Mouse (Mus musculus) retina, adult 2 months (tissue): ENCODE data around the gene P2ry10.
"Not testable (repeated sequence)": the region's sequence is repeated elsewhere in the genome, so short reads cannot be mapped to it uniquely, and the experiment has no call there.

ENCODE experiments used
- DNase-seq: peaks from one replicate; pipeline ENCODE4 v3.0.0-alpha.2; 2012; ENCODE audit warnings: low read depth, low spot score

Gene P2ry10

DNA sequence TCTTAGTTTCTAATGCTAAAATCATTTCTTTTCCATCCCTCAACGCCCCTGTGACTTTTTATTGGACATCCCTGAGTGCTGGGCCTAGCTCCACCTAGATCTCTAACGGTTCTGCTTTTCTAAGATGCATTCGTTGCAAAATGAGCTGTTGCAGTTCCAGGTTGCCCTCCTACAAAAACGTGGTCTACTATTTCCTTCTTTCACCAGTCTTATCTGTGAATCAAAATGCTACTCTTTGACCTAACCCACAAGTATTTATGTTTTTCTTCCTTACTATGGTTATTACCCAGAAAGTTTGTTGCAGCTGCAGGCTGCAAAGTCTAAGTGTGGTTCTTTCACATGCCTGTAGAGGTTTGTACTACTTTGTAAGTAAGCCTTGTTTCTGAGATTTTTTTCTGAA lies at the start of gene P2ry10:
TSS of gene P2ry10 (plus strand) at position 316 of the 400 bp plus-strand sequence.
- no peak for DNase-seq

DNA sequence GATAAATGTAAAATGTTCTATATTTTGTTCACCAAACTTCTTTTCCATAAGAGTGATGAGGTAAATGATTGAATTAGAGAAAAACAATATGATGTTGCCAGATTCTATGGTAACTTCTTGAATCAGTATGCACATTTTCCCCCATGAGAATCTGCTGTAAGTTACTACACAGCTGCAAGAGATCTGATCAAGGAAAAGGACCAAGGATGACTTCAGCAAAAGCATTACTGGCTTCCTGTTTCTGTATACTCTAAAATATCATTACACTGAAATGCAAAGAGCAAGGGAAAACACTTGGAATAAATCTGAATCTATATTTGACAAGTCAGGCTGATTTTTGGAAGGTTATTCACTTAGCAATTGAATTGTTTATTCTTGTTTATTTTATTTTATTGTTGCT lies 49.1 kb upstream of the P2ry10 start:
- DNase-seq: no peak

DNA sequence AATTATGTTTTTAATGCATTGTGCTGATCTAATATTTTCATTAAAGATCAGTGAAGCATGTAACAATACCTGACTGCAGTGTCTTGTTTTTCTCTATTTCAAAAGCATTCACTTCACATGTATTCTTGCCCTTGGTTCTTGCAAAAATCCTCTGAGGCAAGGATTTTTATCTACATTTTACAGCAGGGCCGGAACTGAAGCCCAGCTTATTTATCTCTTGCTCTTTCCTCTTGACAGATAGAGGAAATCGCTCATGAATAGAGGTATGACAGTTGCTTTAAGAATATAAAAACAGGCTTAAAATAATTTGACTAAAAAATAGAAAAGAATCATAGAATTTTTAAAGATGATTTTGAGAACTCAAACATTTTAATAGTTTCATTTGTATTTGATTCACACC lies 48.7 kb upstream of the P2ry10 start:
- DNase-seq: no peak

DNA sequence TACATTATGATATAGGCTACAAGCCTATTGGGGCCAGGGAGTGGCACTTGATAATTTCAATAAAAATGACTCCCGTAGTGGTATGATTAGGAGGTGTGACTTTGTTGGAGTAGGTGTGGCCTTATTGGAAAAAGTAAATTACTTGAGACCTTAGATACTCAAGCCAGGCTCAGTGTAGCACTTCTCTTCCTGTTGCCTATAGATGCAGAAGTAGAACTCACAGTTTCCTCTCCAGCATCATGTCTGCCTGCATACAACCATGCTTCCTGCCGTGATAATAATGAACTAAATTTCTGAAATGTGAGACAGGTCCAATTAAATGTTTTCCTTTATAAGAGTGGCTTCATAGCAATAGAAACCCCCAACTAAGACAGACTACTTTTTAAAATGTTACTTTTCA lies 45.9 kb upstream of the P2ry10 start:
- DNase-seq: no peak

DNA sequence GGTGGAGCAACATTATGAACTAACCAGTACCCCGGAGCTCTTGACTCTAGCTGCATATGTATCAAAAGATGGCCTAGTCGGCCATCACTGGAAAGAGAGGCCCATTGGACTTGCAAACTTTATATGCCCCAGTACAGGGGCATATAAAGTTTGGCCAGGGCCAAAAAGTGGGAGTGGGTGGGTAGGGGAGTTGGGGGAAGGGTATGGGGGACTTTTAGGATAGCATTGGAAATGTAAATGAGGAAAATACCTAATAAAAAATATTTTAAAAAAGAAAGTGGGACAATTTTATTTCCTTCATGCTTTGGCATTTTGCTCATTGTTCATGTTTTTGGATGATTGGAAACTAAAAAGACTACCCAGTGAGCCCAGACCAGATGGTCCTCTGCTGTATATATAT lies 4.9 kb upstream of the P2ry10 start:
- not testable (repeated sequence) for DNase-seq

DNA sequence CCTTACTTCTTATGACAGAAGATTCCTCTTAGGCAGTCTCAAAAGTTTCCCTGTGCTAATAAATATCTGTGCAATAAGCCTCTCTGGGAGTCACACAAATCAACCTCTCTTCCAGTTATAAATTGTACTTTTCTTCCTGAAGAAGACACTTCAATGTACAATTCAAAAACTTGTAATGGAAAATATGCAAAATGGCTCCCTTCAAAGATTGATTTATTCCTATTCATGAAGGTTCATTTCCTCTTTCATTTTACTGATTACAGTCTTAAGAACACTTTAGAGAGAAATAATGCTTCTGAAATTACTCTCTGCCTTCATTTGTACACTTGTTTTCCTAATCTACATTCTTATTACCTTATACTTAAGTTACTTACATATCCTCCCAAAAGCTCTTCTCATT lies 4.0 kb upstream of the P2ry10 start:
- DNase-seq: no peak

DNA sequence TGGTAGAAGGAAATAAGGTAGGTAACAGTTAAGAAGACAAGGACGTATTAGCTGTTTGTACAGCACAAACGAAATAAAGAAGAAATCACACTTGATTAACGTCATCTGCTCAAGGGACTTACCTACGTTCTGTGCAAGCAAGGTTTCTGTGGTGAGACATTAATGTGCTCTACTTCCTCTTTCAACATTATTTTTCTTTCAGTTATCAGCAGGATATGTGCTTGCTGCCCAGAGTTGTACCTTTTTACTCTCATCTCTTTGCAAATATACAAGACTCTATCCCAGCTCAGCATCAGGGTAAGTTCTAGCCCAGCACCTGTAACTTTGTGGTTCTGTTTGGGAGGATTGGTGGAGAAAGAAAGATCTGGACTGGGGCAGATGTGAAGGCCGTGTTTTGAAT lies 839 bp downstream of the P2ry10 start:
- no peak for DNase-seq

DNA sequence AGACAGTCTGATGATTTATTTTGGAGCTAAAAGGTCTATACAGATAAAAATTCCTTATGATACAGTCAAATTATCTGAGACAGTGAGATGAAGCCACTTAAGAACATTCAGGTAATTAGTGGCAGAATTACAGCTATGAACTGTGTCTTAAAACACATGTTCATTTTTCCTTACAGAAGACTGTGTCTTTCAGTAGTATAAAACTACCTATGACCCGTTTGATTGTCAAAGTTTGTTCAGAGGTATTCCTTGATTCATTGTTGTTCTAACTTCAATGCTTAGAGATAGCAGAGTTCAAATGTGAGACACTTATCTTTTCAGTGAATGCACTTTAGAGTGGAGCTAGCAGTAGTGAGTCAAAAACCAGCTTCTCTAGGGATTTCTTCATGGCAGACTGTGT lies 1.6 kb downstream of the P2ry10 start:
- no peak for DNase-seq

DNA sequence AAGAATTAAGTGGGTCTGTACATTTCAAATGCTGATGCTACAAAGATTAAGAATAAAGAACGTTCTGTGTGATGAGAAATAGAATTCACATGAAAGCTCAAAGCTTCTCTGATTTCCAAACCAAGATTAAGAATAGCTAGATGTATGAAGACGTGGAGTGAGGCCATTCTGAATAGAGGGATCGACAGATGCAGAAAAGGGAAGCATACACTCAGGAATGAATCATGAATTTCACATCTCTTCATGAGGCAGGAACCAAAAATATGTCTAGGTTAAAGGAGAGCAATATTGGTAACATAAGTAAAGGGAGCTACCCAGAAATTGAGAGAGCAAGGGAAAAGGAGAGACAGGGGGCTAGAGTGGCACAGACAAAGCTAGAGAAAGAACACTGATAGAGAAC lies 7.3 kb downstream of the P2ry10 start:
- DNase-seq: no peak

DNA sequence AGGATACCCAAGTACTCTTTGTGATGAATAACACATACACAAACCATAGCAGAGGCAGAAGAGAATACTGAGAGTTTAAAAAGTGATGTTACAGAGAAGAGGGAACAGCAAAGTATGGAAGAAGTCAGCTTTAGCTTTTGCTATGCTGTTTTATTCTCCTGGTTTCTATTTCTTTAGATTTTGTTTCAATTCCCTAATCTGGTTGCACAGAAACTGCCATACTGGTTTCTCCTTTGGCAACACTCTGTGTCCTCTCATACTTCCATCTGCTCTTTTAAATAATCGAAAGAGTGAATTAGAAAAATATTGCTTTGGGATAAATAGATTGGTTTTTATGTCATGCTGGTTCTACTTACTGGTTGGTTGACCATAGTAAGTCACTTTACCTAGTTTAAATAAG lies 28.0 kb downstream of the P2ry10 start:
- no peak for DNase-seq

DNA sequence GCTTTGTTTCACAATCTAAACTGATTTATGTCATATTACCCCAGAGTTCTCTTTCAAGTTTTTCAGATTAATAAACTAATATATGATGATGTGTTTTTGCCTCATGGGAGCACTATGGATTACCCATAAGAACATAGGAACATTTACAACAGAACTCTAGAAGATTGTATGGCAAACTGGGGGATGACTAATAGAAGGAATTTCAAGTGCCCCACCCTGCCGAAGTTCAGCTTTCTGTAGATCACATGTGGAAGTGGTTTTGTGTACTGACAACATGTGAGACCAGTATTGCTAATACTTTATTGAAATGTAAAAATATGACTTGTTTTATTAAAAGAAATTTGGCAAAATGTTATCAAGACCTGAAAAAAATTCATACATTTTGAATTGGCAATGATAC lies 28.7 kb downstream of the P2ry10 start:
- DNase-seq: no peak

DNA sequence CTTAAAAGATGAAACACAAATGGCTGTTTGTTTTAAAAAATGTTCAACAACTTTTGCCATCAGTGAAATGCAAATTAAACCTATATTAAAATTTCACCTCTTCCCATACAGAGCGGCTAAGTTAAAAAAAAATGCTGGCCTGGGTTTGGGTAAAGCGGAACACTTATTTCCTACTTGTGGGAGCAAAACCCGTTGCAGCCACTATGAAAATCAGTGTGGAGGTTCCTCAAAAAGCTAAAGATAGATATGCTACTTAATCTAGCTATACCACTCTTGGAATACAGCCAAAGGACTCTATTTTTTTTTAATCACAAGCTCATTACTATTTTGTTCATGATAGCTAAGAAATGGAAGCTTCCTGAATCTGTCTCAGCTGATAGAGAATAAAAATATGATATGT lies 54.9 kb downstream of the P2ry10 start:
- DNase-seq: no peak

DNA sequence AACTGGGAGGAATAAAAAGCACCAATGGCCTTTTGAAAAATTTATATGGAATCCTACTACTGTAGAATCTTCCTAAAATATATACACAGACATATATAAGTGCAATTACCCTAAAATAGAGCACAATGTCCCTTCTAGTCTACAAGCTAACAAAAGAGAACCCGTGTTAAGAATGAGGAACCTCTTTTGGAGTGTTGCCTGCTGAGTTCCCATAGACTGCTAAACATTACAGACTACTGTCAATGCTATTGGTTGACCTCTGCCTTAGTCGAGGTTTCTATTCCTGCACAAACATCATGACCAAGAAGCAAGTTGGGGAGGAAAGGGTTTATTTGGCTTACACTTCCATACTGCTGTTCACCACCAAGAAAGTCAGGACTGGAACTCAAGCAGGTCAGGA lies 55.6 kb downstream of the P2ry10 start:
- no peak for DNase-seq

DNA sequence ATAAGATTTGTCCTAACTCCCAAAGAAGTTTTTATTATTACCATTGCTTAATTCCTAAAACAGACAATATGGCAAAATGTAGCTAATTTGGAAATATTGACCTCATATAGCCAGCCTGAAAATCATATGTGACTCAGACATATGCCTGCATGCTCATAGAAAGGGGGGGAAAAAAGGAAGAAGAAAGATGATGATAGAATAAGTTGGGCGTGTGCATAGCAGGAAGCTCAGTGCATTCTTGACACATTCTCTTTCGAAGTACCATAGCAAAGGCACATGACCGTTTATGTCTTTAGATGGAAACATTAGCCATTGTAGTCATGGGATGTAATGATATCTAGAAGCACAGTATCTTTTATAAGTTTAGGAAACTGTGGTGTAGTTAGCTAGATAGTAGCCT lies 60.4 kb downstream of the P2ry10 start, which contains the start of gene P2ry10b:
TSS of gene P2ry10b (plus strand) at position 247 of the 400 bp plus-strand sequence.
- DNase-seq: no peak

DNA sequence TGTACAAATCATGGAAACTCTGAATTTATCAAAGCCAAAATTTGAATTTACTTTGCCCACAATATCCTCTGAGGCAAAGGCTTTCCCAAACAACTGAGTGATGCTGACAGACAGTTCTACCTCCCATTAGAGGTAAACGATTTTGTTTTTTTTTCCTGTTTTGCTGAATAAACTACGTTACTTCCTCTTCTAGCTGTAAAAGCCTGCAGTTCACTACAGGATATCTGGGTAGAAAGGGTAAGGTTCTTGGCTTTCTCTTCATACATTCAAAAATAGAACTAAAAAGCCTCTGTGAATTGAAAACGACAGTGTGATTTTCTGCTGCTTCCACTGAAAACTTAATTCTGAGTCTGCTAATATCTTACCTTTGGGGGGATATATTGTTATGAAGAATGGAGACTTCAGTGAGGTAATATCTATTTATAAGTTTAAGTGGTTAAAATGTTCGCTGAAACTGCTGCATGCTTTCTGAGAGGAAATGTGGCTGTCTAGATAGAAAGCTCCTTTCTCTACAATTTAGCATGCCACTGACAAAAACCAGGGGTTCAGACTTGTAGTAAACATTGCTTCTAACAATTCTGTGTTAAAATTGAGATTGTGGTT lies 61.2 kb downstream of the P2ry10 start:
- no peak for DNase-seq

DNA sequence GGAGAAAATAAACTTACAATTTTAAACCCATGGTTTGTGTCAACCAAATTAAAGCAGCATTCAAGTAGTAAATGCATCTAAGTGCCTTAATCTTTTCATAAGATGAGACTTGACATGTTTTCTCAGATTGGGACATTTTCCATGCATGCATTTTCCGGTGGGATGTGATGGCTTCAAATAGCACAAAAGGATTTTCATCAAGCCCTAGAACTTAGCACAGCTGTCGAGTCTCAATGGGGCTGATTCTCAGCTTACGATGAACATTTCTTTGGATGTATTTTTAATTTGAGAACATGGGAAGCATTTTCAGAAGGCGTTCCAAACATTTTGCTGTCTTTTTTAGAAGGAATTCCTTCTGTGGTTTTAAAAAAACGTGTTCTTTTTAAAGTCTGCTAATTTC lies 61.7 kb downstream of the P2ry10 start:
- DNase-seq: no peak

DNA sequence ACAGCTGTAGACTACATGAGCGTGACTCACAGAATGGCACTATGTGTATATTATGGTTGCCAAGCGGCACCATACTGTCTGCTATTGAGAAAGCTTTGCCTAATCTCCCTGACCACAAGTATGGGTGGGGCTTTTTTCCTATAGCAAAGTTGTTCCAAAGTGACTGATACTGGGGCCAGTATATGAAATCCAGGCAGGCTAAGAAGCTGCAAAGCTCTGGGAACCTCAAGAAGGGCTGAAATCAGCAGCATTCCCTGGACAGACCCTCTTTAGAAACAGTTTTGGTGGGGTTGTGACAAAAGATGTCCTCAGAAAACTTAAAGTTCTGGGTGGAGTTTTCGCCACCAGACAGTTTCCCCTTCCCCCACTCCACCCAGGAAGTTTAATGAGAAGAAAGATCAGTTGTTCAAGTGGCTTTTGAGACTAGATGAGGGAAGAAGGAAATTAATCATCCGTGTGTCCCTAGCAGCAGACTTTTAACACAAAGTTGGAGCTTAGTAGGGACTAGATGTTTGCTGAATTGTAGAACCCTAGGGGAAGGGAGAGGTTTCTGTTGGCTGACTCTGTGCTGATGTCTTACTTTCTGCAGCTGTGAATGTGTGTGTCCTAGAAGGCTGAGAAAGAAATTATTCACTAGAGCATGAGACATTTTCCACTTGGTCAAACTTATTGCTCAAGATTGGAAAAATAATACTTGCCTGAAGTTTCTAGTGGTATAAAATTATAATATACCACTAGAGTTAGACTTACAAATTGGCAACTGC lies 62.6 kb downstream of the P2ry10 start:
- no peak for DNase-seq
